Comparison of ENCODE assay signal across 20 mouse cellular contexts in genomic region chr5:130901736-130902135, GRCm38 (mm10).
DNase-seq lines count a peak whose midpoint lies in the region; ATAC-seq and TF ChIP-seq lines count a peak whose summit lies in the region.
"Had no signal": no experiment of that assay in that cellular context is flagged by ENCODE, and none has a peak within 500 bp of the region (broad histone marks: within the 10 kb centered on the region; RNA-seq: fewer than 3 reads in every experiment).

No protein-coding gene starts in this region.

- 0 out of 2 replicates have a peak overlapping the region, but pooled peaks have one; percentile 32 for H3K27ac ChIP-seq in layer of hippocampus, adult 2 months
- H3K27ac ChIP-seq in hindbrain, embryonic 12.5 days: no peak overlapping the region
- H3K27ac ChIP-seq: embryonic facial prominence, embryonic 10.5 days; embryonic facial prominence, embryonic 12.5 days; forebrain, embryonic 13.5 days; forebrain, embryonic 15.5 days had no signal

- peak in 1 of 2 experiments; percentile 16 for DNase-seq in layer of hippocampus, adult 2 months (ENCODE audit: low spot score in 2 of 2)
- DNase-seq in layer of hippocampus, adult 9-10 months (ENCODE audit: low spot score): no peak
- no peak for DNase-seq in Patski (ENCODE audit: low read depth, low spot score)
- peak; percentile 12 for DNase-seq in fibroblast of lung, adult 2 months (ENCODE audit: low read depth)
- no peak for DNase-seq in neural tube, embryonic 10.5 days (ENCODE audit: extremely low spot score, low spot score)
- DNase-seq: adrenal gland, adult 2 months; adrenal gland, postnatal 10 days; adrenal gland, postnatal 25 days; cerebellum, adult 11 months; cerebellum, adult 18-20 months; cerebellum, adult 9-10 months; cerebellum, postnatal 10 days; cerebellum, postnatal 25 days; forebrain, postnatal 0 days had no signal

- CTCF ChIA-PET in Patski (lab: Charles Lee): no interaction called here

- no peaks in the 10 kb centered on the region for H3K4me1 ChIP-seq in hindbrain, embryonic 12.5 days
- H3K4me1 ChIP-seq: embryonic facial prominence, embryonic 10.5 days; embryonic facial prominence, embryonic 12.5 days; forebrain, embryonic 13.5 days; forebrain, embryonic 15.5 days had no signal

- H3K9ac ChIP-seq in hindbrain, embryonic 12.5 days: no peak overlapping the region
- H3K9ac ChIP-seq: embryonic facial prominence, embryonic 12.5 days; forebrain, embryonic 13.5 days; forebrain, embryonic 15.5 days; forebrain, postnatal 0 days had no signal

- no peaks in the 10 kb centered on the region for H3K36me3 ChIP-seq in hindbrain, embryonic 12.5 days
- H3K36me3 ChIP-seq: embryonic facial prominence, embryonic 10.5 days; embryonic facial prominence, embryonic 12.5 days; forebrain, embryonic 15.5 days had no signal

- no peak overlapping the region for H3K4me2 ChIP-seq in hindbrain, embryonic 12.5 days (replicated peaks)
- H3K4me2 ChIP-seq: embryonic facial prominence, embryonic 12.5 days; forebrain, embryonic 13.5 days; forebrain, embryonic 15.5 days had no signal

- H3K27me3 ChIP-seq in Patski: no peaks in the 10 kb centered on the region
- H3K27me3 ChIP-seq in hindbrain, embryonic 12.5 days: no peaks in the 10 kb centered on the region
- H3K27me3 ChIP-seq: embryonic facial prominence, embryonic 12.5 days; forebrain, embryonic 13.5 days; forebrain, embryonic 15.5 days had no signal

- POLR2A ChIA-PET in Patski (lab: Charles Lee): no interaction called here

- in situ Hi-C loops in Patski (cut with MboI; ENCODE audit: low pct_unique_long_range_greater_than_20kb): no loop called here

- peak; percentile 52 for ATAC-seq in Patski
- no peak for ATAC-seq in hindbrain, embryonic 12.5 days (ENCODE audit: low FRiP score)
- ATAC-seq: forebrain, embryonic 13.5 days; forebrain, embryonic 15.5 days; forebrain, postnatal 0 days had no signal

- no peaks in the 10 kb centered on the region for H3K9me3 ChIP-seq in hindbrain, embryonic 12.5 days (replicated peaks)
- H3K9me3 ChIP-seq: embryonic facial prominence, embryonic 10.5 days; embryonic facial prominence, embryonic 12.5 days; forebrain, embryonic 13.5 days; forebrain, embryonic 15.5 days had no signal

- WGBS in hindbrain, embryonic 12.5 days: 96% methylated on average over 3 of the region's 3 CpGs

- no peak overlapping the region for H3K4me3 ChIP-seq in layer of hippocampus, adult 2 months
- no peak overlapping the region for H3K4me3 ChIP-seq in hindbrain, embryonic 12.5 days
- H3K4me3 ChIP-seq: embryonic facial prominence, embryonic 10.5 days; embryonic facial prominence, embryonic 12.5 days; erythroblast, embryonic 14.5 days; forebrain, embryonic 13.5 days; forebrain, embryonic 15.5 days had no signal

- no peak for TF ChIP-seq CTCF in layer of hippocampus, adult 2 months (conservative IDR thresholded peaks at IDR 0.05)
- TF ChIP-seq CTCF in Patski (IDR thresholded peaks at IDR 0.05): no peak
